Mouse (Mus musculus) kidney, postnatal 36 days (tissue): ENCODE results near the gene Chd9.
"Not testable (repeated sequence)": the region's sequence is repeated elsewhere in the genome, so short reads cannot be mapped to it uniquely, and the experiment has no call there.

Source experiments
- DNase-seq, 2 experiments: peaks; one replicate each; pipeline ENCODE4 v3.0.0; 2021 to 2022; ENCODE audit warnings: mixed read lengths in 2 of 2

Gene Chd9

GRCm38 (mm10) chr8:90907848-90908551, 79.8 kb downstream of the Chd9 start:
- DNase-seq, result peak; percentile 98

GRCm38 (mm10) chr8:90908580-90909471, 80.7 kb downstream of the Chd9 start:
- DNase-seq, result peak; percentile 69 to 72

- DNase-seq, result no peak
Measured at GRCm38 (mm10) chr8:90923158-90923905, 95.2 kb downstream of the Chd9 start.

GRCm38 (mm10) chr8:90928412-90928811, 100.3 kb downstream of the Chd9 start:
- no peak for DNase-seq

GRCm38 (mm10) chr8:90930125-90930524, 102.0 kb downstream of the Chd9 start:
- DNase-seq, result not testable (repeated sequence)

GRCm38 (mm10) chr8:90932934-90933333, 104.8 kb downstream of the Chd9 start:
- no peak for DNase-seq

GRCm38 (mm10) chr8:90934786-90935185, 106.6 kb downstream of the Chd9 start:
- peak in 1 of 2 experiments; percentile 9 for DNase-seq

- peak; percentile 28 to 58 for DNase-seq
Measured at GRCm38 (mm10) chr8:90936840-90937239, 108.7 kb downstream of the Chd9 start.

- no peak for DNase-seq
Measured at GRCm38 (mm10) chr8:90938352-90938930, 110.3 kb downstream of the Chd9 start.

GRCm38 (mm10) chr8:90939867-90940266, 111.7 kb downstream of the Chd9 start:
- DNase-seq, result no peak

- DNase-seq, result no peak
Measured at GRCm38 (mm10) chr8:90943770-90944169, 115.6 kb downstream of the Chd9 start.

- peak; percentile 80 for DNase-seq
Measured at GRCm38 (mm10) chr8:90954802-90955760, 126.9 kb downstream of the Chd9 start.

GRCm38 (mm10) chr8:90955761-90956136, 127.6 kb downstream of the Chd9 start:
- DNase-seq, result no peak

GRCm38 (mm10) chr8:90956390-90956789, 128.2 kb downstream of the Chd9 start:
- peak in 1 of 2 experiments; percentile 8 for DNase-seq

- DNase-seq, result no peak
Measured at GRCm38 (mm10) chr8:90957711-90958110, 129.6 kb downstream of the Chd9 start.

- no peak for DNase-seq
Measured at GRCm38 (mm10) chr8:90959721-90960120, 131.6 kb downstream of the Chd9 start.

- DNase-seq, result peak; percentile 20 to 23
Measured at GRCm38 (mm10) chr8:90961603-90962002, 133.5 kb downstream of the Chd9 start.

- DNase-seq, result no peak
Measured at GRCm38 (mm10) chr8:90964044-90964443, 135.9 kb downstream of the Chd9 start.

GRCm38 (mm10) chr8:90965467-90966170, 137.5 kb downstream of the Chd9 start:
- DNase-seq, result no peak

- DNase-seq, result no peak
Measured at GRCm38 (mm10) chr8:90968307-90968706, 140.2 kb downstream of the Chd9 start.

GRCm38 (mm10) chr8:90976960-90977371, 148.8 kb downstream of the Chd9 start:
- no peak for DNase-seq
